Mouse (Mus musculus) forebrain, embryonic 16.5 days (tissue): ENCODE data around the gene Gm49393. TPM values are rescaled to one million over a fixed set of nuclear protein-coding genes. Genes with fewer than 3 reads are reported as not detected.

Experiments
- ATAC-seq: fragments of 200-750 bp; cut with Nextera tagmentation; 2 replicates; pipeline ENCODE4 v1.8.0; 2017; ENCODE audit warnings: mild to moderate bottlenecking, moderate library complexity
- H3K27ac ChIP-seq: fragments of 300-500 bp; sonication (generic); 2 replicates; pipeline ENCODE4 v1.5.1; 2014; ENCODE audit warnings: low read length, control low read depth
- H3K27me3 ChIP-seq: fragments of 300-500 bp; sonication (generic); replicated peaks from 2 replicates; pipeline ENCODE4 v1.6.1; 2014; ENCODE audit warnings: low read length; ENCODE audit not compliant: control insufficient read depth, insufficient read depth
- H3K36me3 ChIP-seq: fragments of 300-500 bp; sonication (generic); 2 replicates; pipeline ENCODE4 v1.6.1; 2014; ENCODE audit not compliant: control insufficient read depth, insufficient read depth
- H3K4me1 ChIP-seq: fragments of 300-500 bp; sonication (generic); replicated peaks from 2 replicates; pipeline ENCODE4 v1.6.1; 2014; ENCODE audit warnings: low read length; ENCODE audit not compliant: control insufficient read depth, insufficient read depth
- H3K4me2 ChIP-seq: fragments of 300-500 bp; sonication (generic); 2 replicates; pipeline ENCODE4 v1.6.1; 2014; ENCODE audit warnings: mild to moderate bottlenecking, low read length, control low read depth
- H3K4me3 ChIP-seq: fragments of 300-500 bp; sonication (generic); replicated peaks from 2 replicates; pipeline ENCODE4 v1.5.1; 2014; ENCODE audit warnings: mild to moderate bottlenecking, low read length, control low read depth
- H3K9ac ChIP-seq: fragments of 300-500 bp; sonication (generic); replicated peaks from 2 replicates; pipeline ENCODE4 v1.6.1; 2014; ENCODE audit warnings: low read depth, low read length, control low read depth
- H3K9me3 ChIP-seq: fragments of 300-500 bp; sonication (generic); 2 replicates; pipeline ENCODE4 v1.6.1; 2016; ENCODE audit warnings: low read length; ENCODE audit not compliant: control insufficient read depth
- WGBS: fragments of 180-500 bp; shearing (Covaris S2); extraction: QIAGEN DNeasy Blood & Tissue Kit; methylation state at CpG from one replicate; pipeline ENCODE4 v1.1.7; 2014; 5-methylcytosine and 5-hydroxymethylcytosine counted together
- polyA plus RNA-seq: library from polyadenylated mRNA; unstranded; fragments of >200 nt; fragmentation: Nextera tagmentation; extraction: Ambion mirVana; gene quantifications from 2 replicates; pipeline ENCODE4 v1.2.1, GENCODE M21; 2015

Gene Gm49393
- polyA plus RNA-seq, 1 experiment from 2014 or later = not detected

GRCm38 (mm10) chr13:60819469-60819868, 115.9 kb downstream of the Gm49393 start:
- Histone ChIP-seq H3K36me3 (no peaks in the 10 kb centered on the region), H3K4me3 (no peak overlapping the region), H3K27ac (no peak overlapping the region), H3K9ac (no peak overlapping the region), H3K4me1 (no peaks in the 10 kb centered on the region), H3K27me3 (no peaks in the 10 kb centered on the region), H3K4me2 (no peak overlapping the region), H3K9me3 (no peaks in the 10 kb centered on the region)
- 15% methylated on average over 7 of the region's 7 CpGs for WGBS
- no peak for ATAC-seq

- H3K9me3 ChIP-seq = no peaks in the 10 kb centered on the region
- ATAC-seq = no peak
- 64% methylated on average over 1 of the region's 1 CpGs for WGBS
These were observed 121.7 kb downstream of the Gm49393 start for GRCm38 (mm10) chr13:60813722-60814121.

DNA sequence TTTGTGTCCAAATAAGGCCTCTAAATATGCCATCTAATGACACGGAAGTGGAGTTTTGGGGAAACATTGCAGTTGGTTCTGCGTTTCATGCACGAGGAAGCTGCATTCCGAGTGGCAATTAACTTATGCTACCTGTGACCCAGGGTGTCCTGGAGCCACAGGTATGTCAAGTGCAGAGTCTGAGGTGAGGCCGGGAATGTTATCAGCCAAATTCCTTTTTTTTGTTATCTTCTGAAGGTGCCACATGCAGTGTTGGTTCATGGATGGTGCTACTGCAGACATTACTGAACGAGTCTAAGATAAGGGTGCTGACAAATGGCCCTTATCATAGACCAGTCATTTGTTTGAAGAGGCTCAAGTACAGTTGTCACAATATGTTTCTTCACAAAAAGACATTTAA, 122.6 kb downstream of the Gm49393 start:
- Histone ChIP-seq H3K27ac (no peak overlapping the region), H3K4me2 (no peak overlapping the region), H3K4me3 (no peak overlapping the region), H3K9me3 (no peaks in the 10 kb centered on the region), H3K4me1 (no peaks in the 10 kb centered on the region), H3K36me3 (no peaks in the 10 kb centered on the region), H3K27me3 (no peaks in the 10 kb centered on the region), H3K9ac (no peak overlapping the region)
- no peak for ATAC-seq
- WGBS = 93% methylated on average over 6 of the region's 6 CpGs

More at GRCm38 (mm10) chr13:60813722-60814121, 121.7 kb downstream of the Gm49393 start:
- Histone ChIP-seq H3K27me3 (no peaks in the 10 kb centered on the region), H3K4me3 (no peak overlapping the region), H3K4me2 (no peak overlapping the region), H3K36me3 (no peaks in the 10 kb centered on the region), H3K4me1 (no peaks in the 10 kb centered on the region), H3K27ac (no peak overlapping the region), H3K9ac (no peak overlapping the region)

GRCm38 (mm10) chr13:60809690-60810089, 125.7 kb downstream of the Gm49393 start:
- no peaks in the 10 kb centered on the region for H3K36me3 ChIP-seq
- 84% methylated on average over 2 of the region's 2 CpGs for WGBS
- no peak for ATAC-seq
- H3K4me3 ChIP-seq = no peak overlapping the region
- H3K9ac ChIP-seq = no peak overlapping the region
- no peak overlapping the region for H3K4me2 ChIP-seq
- H3K4me1 ChIP-seq = no peaks in the 10 kb centered on the region
- H3K9me3 ChIP-seq = no peaks in the 10 kb centered on the region
- H3K27me3 ChIP-seq = no peaks in the 10 kb centered on the region
- H3K27ac ChIP-seq = no peak overlapping the region

Other genes starting within 250 kb of the Gm49393 start
- gene BC051665, start 149.2 kb downstream of the Gm49393 start, polyA plus RNA-seq = not detected in 2 replicates
- not detected in 2 replicates for gene Ctsll3, start 132.7 kb downstream of the Gm49393 start, polyA plus RNA-seq
- not detected in 2 replicates for gene 4930486L24Rik, start 71.1 kb downstream of the Gm49393 start, polyA plus RNA-seq
- not detected in 2 replicates for gene Gm49392, start 38.7 kb downstream of the Gm49393 start, polyA plus RNA-seq
- gene Ctla2b, start 38.1 kb downstream of the Gm49393 start, polyA plus RNA-seq = 0.30 and 2.4 TPM in 2 replicates
- gene Tpbpb, start 30.7 kb downstream of the Gm49393 start, polyA plus RNA-seq = not detected in 2 replicates
- 0.36 and 1.2 TPM in 2 replicates for gene Gm49391, start 981 bp upstream of the Gm49393 start, polyA plus RNA-seq
- 13.6 and 15.7 TPM in 2 replicates for gene Ctla2a, start 1.0 kb upstream of the Gm49393 start, polyA plus RNA-seq
- gene Tpbpa, start 6.4 kb upstream of the Gm49393 start, polyA plus RNA-seq = not detected in 2 replicates
- gene Ctsj, start 70.4 kb upstream of the Gm49393 start, polyA plus RNA-seq = not detected in 2 replicates
- not detected in 2 replicates for gene Ctsq, start 105.0 kb upstream of the Gm49393 start, polyA plus RNA-seq
- not detected in 2 replicates for gene Ctsr, start 228.7 kb upstream of the Gm49393 start, polyA plus RNA-seq